Comparison of ENCODE assay signal across 15 mouse cellular contexts in the genomic region with DNA sequence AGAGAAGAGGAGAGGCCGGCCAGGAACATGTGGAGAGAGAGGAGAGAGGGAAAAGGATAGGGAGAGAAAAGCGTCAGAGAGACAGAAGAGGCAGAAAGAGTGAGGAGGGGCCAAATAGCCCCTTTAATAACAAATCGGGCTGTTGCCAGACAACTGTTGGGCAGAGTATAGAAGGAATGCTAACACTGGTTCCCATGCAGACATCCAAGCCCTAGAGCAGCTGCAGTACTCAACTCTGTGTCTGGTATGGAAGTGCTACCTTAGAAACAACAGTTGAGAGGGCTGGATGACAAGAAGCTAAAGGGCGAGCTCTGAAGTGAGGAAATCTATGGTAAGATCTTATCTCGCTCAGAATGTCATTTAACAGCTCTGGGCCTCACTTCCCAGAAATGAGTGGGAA.
"Had no signal": no experiment of that assay in that cellular context is flagged by ENCODE, and none has a peak within 500 bp of the region (broad histone marks: within the 10 kb centered on the region; RNA-seq: fewer than 3 reads in every experiment).

No protein-coding gene starts in this region.

- H3K27me3 ChIP-seq: neural tube, embryonic 15.5 days; stomach, embryonic 15.5 days had no signal

- H3K9me3 ChIP-seq: neural tube, embryonic 15.5 days; stomach, embryonic 15.5 days had no signal

- H3K36me3 ChIP-seq: neural tube, embryonic 15.5 days; stomach, embryonic 15.5 days had no signal

- H3K27ac ChIP-seq: neural tube, embryonic 15.5 days; stomach, embryonic 15.5 days; stomach, postnatal 0 days had no signal

- H3K4me3 ChIP-seq: neural tube, embryonic 15.5 days; stomach, embryonic 15.5 days had no signal

- H3K4me2 ChIP-seq: neural tube, embryonic 15.5 days; stomach, embryonic 15.5 days had no signal

- DNase-seq: retina, postnatal 1 day; right cerebral cortex, adult 18-20 months; right cerebral cortex, postnatal 14 days; right cerebral cortex, postnatal 25 days; right cerebral cortex, postnatal 4 days; spleen, adult 18-20 months; thymus, adult 18-20 months; thymus, adult 2 months; thymus, postnatal 14 days; thymus, postnatal 25 days; thymus, postnatal 36 days; thymus, postnatal 4 days had no signal

- H3K9ac ChIP-seq: neural tube, embryonic 15.5 days; stomach, embryonic 15.5 days had no signal
